Mouse (Mus musculus): ENCODE measurements around the gene Mboat2. TPM values are rescaled to one million over a fixed set of nuclear protein-coding genes. Genes with fewer than 3 reads are reported as not detected.

Gene Mboat2
- polyA plus RNA-seq, 1 experiment, result 17.2 TPM

GRCm38 (mm10) chr12:24955137-24955536, 124.5 kb downstream of the Mboat2 start:
- H3K4me1 ChIP-seq (ENCODE audit: control insufficient read depth, insufficient read depth, low read length), result no peaks in the 10 kb centered on the region
- no peak for TF ChIP-seq POLR2A (IDR thresholded peaks at IDR 0.05; ENCODE audit: low read depth, low read length)
- TF ChIP-seq CTCF (IDR thresholded peaks at IDR 0.05; ENCODE audit: borderline replicate concordance, insufficient read depth, low read length), result no peak
- H3K4me3 ChIP-seq (ENCODE audit: insufficient read depth, low read length), result no peak overlapping the region
- H3K27ac ChIP-seq (ENCODE audit: insufficient read depth, low read length), result no peak overlapping the region

GRCm38 (mm10) chr12:24958526-24958925, 127.8 kb downstream of the Mboat2 start:
- Histone ChIP-seq H3K27ac (ENCODE audit: insufficient read depth, low read length) (no peak overlapping the region), H3K4me1 (ENCODE audit: control insufficient read depth, insufficient read depth, low read length) (no peaks in the 10 kb centered on the region), H3K4me3 (ENCODE audit: insufficient read depth, low read length) (no peak overlapping the region)
- TF ChIP-seq POLR2A (IDR thresholded peaks at IDR 0.05; ENCODE audit: low read depth, low read length) (no peak), CTCF (IDR thresholded peaks at IDR 0.05; ENCODE audit: borderline replicate concordance, insufficient read depth, low read length) (no peak)

GRCm38 (mm10) chr12:24961821-24962220, 131.1 kb downstream of the Mboat2 start:
- Histone ChIP-seq H3K4me3 (ENCODE audit: insufficient read depth, low read length) (no peak overlapping the region), H3K4me1 (ENCODE audit: control insufficient read depth, insufficient read depth, low read length) (no peaks in the 10 kb centered on the region), H3K27ac (ENCODE audit: insufficient read depth, low read length) (no peak overlapping the region)
- TF ChIP-seq POLR2A (IDR thresholded peaks at IDR 0.05; ENCODE audit: low read depth, low read length) (no peak), CTCF (IDR thresholded peaks at IDR 0.05; ENCODE audit: borderline replicate concordance, insufficient read depth, low read length) (no peak)

GRCm38 (mm10) chr12:24962362-24962967, 131.8 kb downstream of the Mboat2 start:
- H3K4me1 ChIP-seq (ENCODE audit: control insufficient read depth, insufficient read depth, low read length), result no peaks in the 10 kb centered on the region
- TF ChIP-seq POLR2A (IDR thresholded peaks at IDR 0.05; ENCODE audit: low read depth, low read length), result no peak
- no peak for TF ChIP-seq CTCF (IDR thresholded peaks at IDR 0.05; ENCODE audit: borderline replicate concordance, insufficient read depth, low read length)
- no peak overlapping the region for H3K4me3 ChIP-seq (ENCODE audit: insufficient read depth, low read length)
- no peak overlapping the region for H3K27ac ChIP-seq (ENCODE audit: insufficient read depth, low read length)

- peak overlapping the region; percentile 53 for H3K27ac ChIP-seq (ENCODE audit: insufficient read depth, low read length)
- no peak for TF ChIP-seq CTCF (IDR thresholded peaks at IDR 0.05; ENCODE audit: borderline replicate concordance, insufficient read depth, low read length)
- no peak for TF ChIP-seq POLR2A (IDR thresholded peaks at IDR 0.05; ENCODE audit: low read depth, low read length)
- no peak overlapping the region for H3K4me3 ChIP-seq (ENCODE audit: insufficient read depth, low read length)
- no peaks in the 10 kb centered on the region for H3K4me1 ChIP-seq (ENCODE audit: control insufficient read depth, insufficient read depth, low read length)
These were observed 132.8 kb downstream of the Mboat2 start for GRCm38 (mm10) chr12:24963393-24964022.

- H3K4me1 ChIP-seq (ENCODE audit: control insufficient read depth, insufficient read depth, low read length), result no peaks in the 10 kb centered on the region
- TF ChIP-seq POLR2A (IDR thresholded peaks at IDR 0.05; ENCODE audit: low read depth, low read length) (no peak), CTCF (IDR thresholded peaks at IDR 0.05; ENCODE audit: borderline replicate concordance, insufficient read depth, low read length) (no peak)
- no peak overlapping the region for H3K4me3 ChIP-seq (ENCODE audit: insufficient read depth, low read length)
- no peak overlapping the region for H3K27ac ChIP-seq (ENCODE audit: insufficient read depth, low read length)
These were observed 134.7 kb downstream of the Mboat2 start for GRCm38 (mm10) chr12:24965406-24965805.

GRCm38 (mm10) chr12:24966046-24966445, 135.4 kb downstream of the Mboat2 start:
- TF ChIP-seq POLR2A (IDR thresholded peaks at IDR 0.05; ENCODE audit: low read depth, low read length), result no peak
- no peak for TF ChIP-seq CTCF (IDR thresholded peaks at IDR 0.05; ENCODE audit: borderline replicate concordance, insufficient read depth, low read length)
- H3K4me3 ChIP-seq (ENCODE audit: insufficient read depth, low read length), result no peak overlapping the region
- H3K27ac ChIP-seq (ENCODE audit: insufficient read depth, low read length), result no peak overlapping the region
- H3K4me1 ChIP-seq (ENCODE audit: control insufficient read depth, insufficient read depth, low read length), result no peaks in the 10 kb centered on the region

GRCm38 (mm10) chr12:24971490-24972200, 141.0 kb downstream of the Mboat2 start:
- Histone ChIP-seq H3K27ac (ENCODE audit: insufficient read depth, low read length) (no peak overlapping the region), H3K4me1 (ENCODE audit: control insufficient read depth, insufficient read depth, low read length) (no peaks in the 10 kb centered on the region), H3K4me3 (ENCODE audit: insufficient read depth, low read length) (no peak overlapping the region)
- TF ChIP-seq POLR2A (IDR thresholded peaks at IDR 0.05; ENCODE audit: low read depth, low read length) (no peak), CTCF (IDR thresholded peaks at IDR 0.05; ENCODE audit: borderline replicate concordance, insufficient read depth, low read length) (no peak)

- no peak overlapping the region for H3K4me3 ChIP-seq (ENCODE audit: insufficient read depth, low read length)
- no peak overlapping the region for H3K27ac ChIP-seq (ENCODE audit: insufficient read depth, low read length)
- no peaks in the 10 kb centered on the region for H3K4me1 ChIP-seq (ENCODE audit: control insufficient read depth, insufficient read depth, low read length)
- TF ChIP-seq POLR2A (IDR thresholded peaks at IDR 0.05; ENCODE audit: low read depth, low read length), result no peak
- TF ChIP-seq CTCF (IDR thresholded peaks at IDR 0.05; ENCODE audit: borderline replicate concordance, insufficient read depth, low read length), result no peak
These were observed 142.0 kb downstream of the Mboat2 start for GRCm38 (mm10) chr12:24972371-24973350.
